21 mouse cellular contexts compared by ENCODE assay signal in the genomic region with DNA sequence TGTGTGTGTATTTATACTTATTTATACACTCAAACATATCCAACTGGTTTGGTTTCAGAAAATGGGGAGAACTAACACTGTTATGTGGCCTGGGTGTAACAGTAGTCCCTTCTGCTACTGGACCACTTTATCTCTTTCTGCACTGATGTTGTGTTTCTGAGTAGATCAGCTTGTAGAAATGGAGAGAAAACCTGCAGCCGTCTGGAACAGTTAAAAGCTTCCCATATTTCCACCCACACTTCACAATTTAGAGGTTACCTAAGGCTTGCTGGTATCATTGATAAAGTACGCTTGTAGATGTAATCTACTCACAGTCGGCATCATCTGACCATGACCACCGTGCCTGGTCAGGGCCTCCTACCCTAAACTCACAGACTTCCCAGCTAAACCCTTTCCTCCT.
DNase-seq lines count a peak whose midpoint lies in the region; ATAC-seq and TF ChIP-seq lines count a peak whose summit lies in the region.
"Had no signal": no experiment of that assay in that cellular context is flagged by ENCODE, and none has a peak within 500 bp of the region (broad histone marks: within the 10 kb centered on the region; RNA-seq: fewer than 3 reads in every experiment).

No protein-coding gene starts in this region.

- 71% methylated on average over 4 of the region's 4 CpGs for WGBS in heart, embryonic 13.5 days
- WGBS in midbrain, embryonic 11.5 days: 86% methylated on average over 4 of the region's 4 CpGs
- 86% methylated on average over 4 of the region's 4 CpGs for WGBS in midbrain, postnatal 0 days

- H3K36me3 ChIP-seq in heart, embryonic 13.5 days: peaks cover 21% of the 10 kb centered on the region
- no peaks in the 10 kb centered on the region for H3K36me3 ChIP-seq in midbrain, embryonic 11.5 days (ENCODE audit: control insufficient read depth, insufficient read depth, low read length)
- H3K36me3 ChIP-seq in midbrain, postnatal 0 days (ENCODE audit: insufficient read depth, low read length): no peaks in the 10 kb centered on the region
- H3K36me3 ChIP-seq: forebrain, embryonic 12.5 days; forebrain, embryonic 15.5 days; hindbrain, embryonic 12.5 days; hindbrain, embryonic 15.5 days had no signal

- no peak for DNase-seq in gastrocnemius, adult 2 months
- DNase-seq in gastrocnemius, postnatal 4 days (ENCODE audit: low spot score in 2 of 2): no peak
- no peak for DNase-seq in heart, adult 8-10 months (ENCODE audit: low spot score)
- peak; percentile 72 for DNase-seq in midbrain, embryonic 11.5 days (ENCODE audit: low spot score, missing footprints)
- DNase-seq in midbrain, postnatal 0 days (ENCODE audit: low spot score): no peak
- DNase-seq: cerebellum, adult 11 months; cerebellum, adult 8-10 months; cerebellum, postnatal 36 days; embryo, embryonic 11 days; gastrocnemius, postnatal 10 days had no signal

- intact Hi-C loops in gastrocnemius, adult 2 months (cut with DNase I): no loop called here

- peaks cover 75% of the 10 kb centered on the region for H3K4me1 ChIP-seq in heart, embryonic 13.5 days
- H3K4me1 ChIP-seq in midbrain, embryonic 11.5 days (ENCODE audit: control insufficient read depth, insufficient read depth, low read length): 0 out of 2 replicates have a peak, but pooled peaks cover 5% of the 10 kb centered on the region
- peaks cover 4% of the 10 kb centered on the region; the same call in 1 of the 2 replicates for H3K4me1 ChIP-seq in midbrain, postnatal 0 days (ENCODE audit: insufficient read depth, low read length)
- H3K4me1 ChIP-seq: forebrain, embryonic 12.5 days; forebrain, embryonic 15.5 days had no signal

- H3K9me3 ChIP-seq in heart, embryonic 13.5 days: no peaks in the 10 kb centered on the region
- H3K9me3 ChIP-seq in midbrain, embryonic 11.5 days (ENCODE audit: control insufficient read depth, low read length): no peaks in the 10 kb centered on the region
- no peaks in the 10 kb centered on the region for H3K9me3 ChIP-seq in midbrain, postnatal 0 days (ENCODE audit: low read length)
- H3K9me3 ChIP-seq: embryonic facial prominence, embryonic 10.5 days; embryonic facial prominence, embryonic 13.5 days; forebrain, embryonic 12.5 days; forebrain, embryonic 15.5 days; heart, embryonic 15.5 days; hindbrain, embryonic 12.5 days; hindbrain, embryonic 15.5 days had no signal

- TF ChIP-seq CTCF in gastrocnemius, adult 2 months (IDR thresholded peaks at IDR 0.05): no peak
- TF ChIP-seq CTCF in midbrain, postnatal 0 days (IDR thresholded peaks at IDR 0.05): no peak

- no peak overlapping the region for H3K9ac ChIP-seq in heart, embryonic 13.5 days
- H3K9ac ChIP-seq in midbrain, embryonic 11.5 days (ENCODE audit: low read length): no peak overlapping the region
- no peak overlapping the region for H3K9ac ChIP-seq in midbrain, postnatal 0 days (replicated peaks; ENCODE audit: low read length, poor library complexity, severe bottlenecking)
- H3K9ac ChIP-seq: embryonic facial prominence, embryonic 13.5 days; forebrain, embryonic 12.5 days; forebrain, embryonic 15.5 days; heart, embryonic 15.5 days; hindbrain, embryonic 12.5 days; hindbrain, embryonic 15.5 days had no signal

- H3K4me3 ChIP-seq in gastrocnemius, adult 2 months: no peak overlapping the region
- no peak overlapping the region for H3K4me3 ChIP-seq in heart, embryonic 13.5 days
- no peak overlapping the region for H3K4me3 ChIP-seq in midbrain, embryonic 11.5 days (ENCODE audit: low read depth, low read length)
- H3K4me3 ChIP-seq in midbrain, postnatal 0 days (ENCODE audit: low read depth, low read length): no peak overlapping the region
- H3K4me3 ChIP-seq: embryonic facial prominence, embryonic 10.5 days; embryonic facial prominence, embryonic 13.5 days; erythroblast, embryonic 14.5 days; forebrain, embryonic 12.5 days; forebrain, embryonic 15.5 days; heart, embryonic 15.5 days; hindbrain, embryonic 12.5 days; hindbrain, embryonic 15.5 days had no signal

- H3K4me2 ChIP-seq in heart, embryonic 13.5 days: no peak overlapping the region
- H3K4me2 ChIP-seq in midbrain, embryonic 11.5 days: no peak overlapping the region
- no peak overlapping the region for H3K4me2 ChIP-seq in midbrain, postnatal 0 days (ENCODE audit: low read depth, low read length, poor library complexity, severe bottlenecking)
- H3K4me2 ChIP-seq: embryonic facial prominence, embryonic 13.5 days; forebrain, embryonic 12.5 days; forebrain, embryonic 15.5 days; heart, embryonic 15.5 days; hindbrain, embryonic 12.5 days; hindbrain, embryonic 15.5 days had no signal

- 0 out of 2 replicates have a peak overlapping the region, but pooled peaks have one; percentile 35 for H3K27ac ChIP-seq in gastrocnemius, adult 2 months
- H3K27ac ChIP-seq in heart, embryonic 13.5 days (replicated peaks): peak overlapping the region; percentile 34; the same call in 1 of the 2 replicates
- no peak overlapping the region for H3K27ac ChIP-seq in midbrain, embryonic 11.5 days (ENCODE audit: low read depth, low read length)
- no peak overlapping the region for H3K27ac ChIP-seq in midbrain, postnatal 0 days (ENCODE audit: low read depth, low read length)
- H3K27ac ChIP-seq: embryonic facial prominence, embryonic 10.5 days; embryonic facial prominence, embryonic 13.5 days; forebrain, embryonic 12.5 days; forebrain, embryonic 15.5 days; hindbrain, embryonic 12.5 days had no signal

- ATAC-seq in heart, embryonic 13.5 days (ENCODE audit: extremely low read depth, insufficient number of reproducible peaks, low FRiP score, low TSS enrichment): no peak
- no peak for ATAC-seq in midbrain, embryonic 11.5 days (ENCODE audit: low FRiP score)
- ATAC-seq in midbrain, postnatal 0 days (ENCODE audit: low FRiP score): no peak
- ATAC-seq: forebrain, embryonic 15.5 days; intestine, postnatal 0 days; Patski had no signal

- H3K27me3 ChIP-seq in heart, embryonic 13.5 days (replicated peaks): no peaks in the 10 kb centered on the region
- H3K27me3 ChIP-seq in midbrain, embryonic 11.5 days (ENCODE audit: control insufficient read depth, insufficient read depth, low read length): no peaks in the 10 kb centered on the region
- no peaks in the 10 kb centered on the region for H3K27me3 ChIP-seq in midbrain, postnatal 0 days (ENCODE audit: insufficient read depth, low read length)
- H3K27me3 ChIP-seq: embryonic facial prominence, embryonic 13.5 days; forebrain, embryonic 15.5 days; heart, embryonic 15.5 days; hindbrain, embryonic 12.5 days; hindbrain, embryonic 15.5 days; Patski had no signal

Comparison
In these comparisons a context has a peak if more than half of its experiments do, and no peak if none do; other contexts are left out.
1. H3K27ac ChIP-seq: peak in gastrocnemius, adult 2 months (single experiment) and heart, embryonic 13.5 days (single experiment); none in midbrain, embryonic 11.5 days (single experiment) and midbrain, postnatal 0 days (single experiment).